Mouse (Mus musculus): ENCODE measurements around the gene Ly6g5b. TPM values are rescaled to one million over a fixed set of nuclear protein-coding genes. Genes with fewer than 3 reads are reported as not detected.
A peak's percentile ranks its signal among the peaks of the same experiment; 100 is the strongest.

Gene Ly6g5b
- total and polyA plus RNA-seq, 2 experiments from 2014 or later, result not detected

DNA sequence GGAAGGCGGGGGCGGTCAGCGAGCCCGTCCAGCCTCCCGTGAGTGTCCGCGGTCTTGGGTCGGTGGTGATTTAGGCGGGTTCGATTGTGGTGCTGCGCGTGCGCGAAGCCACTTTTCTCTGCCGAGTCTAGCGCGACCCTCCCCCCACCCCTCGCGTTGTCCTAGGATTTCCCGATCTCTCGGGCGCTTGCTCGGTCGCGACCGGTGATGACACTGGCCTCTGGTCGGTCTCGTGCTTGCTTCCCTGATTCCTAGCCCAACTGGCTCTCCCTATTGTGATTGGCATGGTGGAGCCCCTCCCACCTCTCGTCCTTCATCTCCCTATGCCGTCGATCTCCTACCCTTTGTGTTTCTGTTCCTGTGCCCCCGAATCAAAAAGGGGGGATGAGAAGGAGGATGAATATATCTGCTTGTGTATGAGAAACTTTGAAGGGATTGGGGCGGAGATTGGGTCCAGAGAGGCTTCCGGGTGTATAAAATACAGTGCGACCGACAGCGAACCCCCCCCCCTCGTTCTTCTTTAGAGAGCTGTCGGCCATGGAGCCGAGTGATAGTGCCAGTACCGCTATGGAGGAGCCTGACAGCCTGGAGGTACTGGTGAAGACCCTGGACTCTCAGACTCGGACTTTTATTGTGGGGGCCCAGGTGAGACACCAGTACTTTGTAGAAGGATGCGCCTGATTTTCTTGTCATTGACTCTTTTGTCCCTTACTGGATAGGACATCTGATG is 20.5 kb upstream of the Ly6g5b start:
- TF ChIP-seq EP300 (IDR thresholded peaks at IDR 0.05; ENCODE audit: low read depth), result no peak; the same call in 1 of the 2 replicates
- no peak for TF ChIP-seq CTCF (IDR thresholded peaks at IDR 0.05; ENCODE audit: low read depth)
- peak; percentile 45 for ATAC-seq (ENCODE audit: insufficient read depth, low read depth)

DNA sequence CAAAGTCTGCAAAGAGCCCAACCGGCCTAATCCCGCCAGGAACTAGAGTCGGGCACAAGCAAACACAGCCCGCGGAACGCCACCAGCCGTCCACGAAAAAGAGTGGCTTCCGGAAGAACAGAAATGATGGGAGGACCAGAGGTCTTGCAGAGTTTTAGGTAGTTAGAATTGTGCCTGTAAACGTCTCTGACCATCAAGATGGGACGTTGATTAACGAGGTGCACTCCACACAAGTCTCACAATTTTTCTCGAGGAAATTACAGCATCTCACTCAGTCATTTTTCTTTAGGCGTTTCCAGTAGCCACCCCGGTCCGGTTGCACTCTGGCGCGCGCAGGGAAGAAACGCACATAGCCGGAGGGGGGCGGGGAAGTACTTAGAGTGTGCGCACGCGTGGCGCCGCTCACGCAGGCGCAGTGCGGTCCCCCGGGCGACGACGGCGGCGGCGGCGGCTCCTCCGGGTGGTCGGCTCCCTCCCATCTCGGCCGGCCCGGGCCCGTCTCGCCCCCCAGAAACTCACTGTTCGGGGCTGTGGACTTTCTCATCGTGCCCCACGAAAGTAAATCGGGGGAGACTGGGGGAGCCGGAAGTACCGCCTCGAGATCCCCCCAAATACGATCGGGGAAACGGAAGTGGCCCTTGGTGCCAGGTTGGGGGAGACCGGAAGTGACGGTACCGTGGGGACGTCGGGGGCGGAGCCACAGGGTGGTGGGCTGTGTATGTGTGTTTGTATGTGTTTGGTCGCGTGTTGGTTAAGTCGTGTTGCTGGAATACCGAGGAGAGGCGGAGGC is 19.8 kb upstream of the Ly6g5b start, which contains the start of gene Bag6:
Gene Bag6 (plus strand): TSS at position 378 of the 790 bp plus-strand sequence.
- peak within 1 kb of the TSS; percentile 77 for H3K4me2 ChIP-seq (ENCODE audit: low read depth, low read length)
- peak within 1 kb of the TSS; percentile 84 for H3K4me3 ChIP-seq (ENCODE audit: low read depth, low read length)
- peak within 1 kb of the TSS; percentile 80 for H3K9ac ChIP-seq (replicated peaks; ENCODE audit: low read depth, low read length)
- peak; percentile 95 for DNase-seq (ENCODE audit: low spot score)
- TF ChIP-seq CTCF (IDR thresholded peaks at IDR 0.05; ENCODE audit: low read depth) (no peak), EP300 (IDR thresholded peaks at IDR 0.05; ENCODE audit: low read depth) (peak; percentile 95)
- peak; percentile 95 for ATAC-seq (ENCODE audit: insufficient read depth, low read depth)
- H3K4me1 ChIP-seq (ENCODE audit: control insufficient read depth, insufficient read depth), result no peaks in the 10 kb centered on the region; the same call in 1 of the 2 replicates
- peaks cover 23% of the 10 kb centered on the region for H3K36me3 ChIP-seq (replicated peaks; ENCODE audit: control insufficient read depth, insufficient read depth, low read length)
- no peaks in the 10 kb centered on the region for H3K27me3 ChIP-seq (ENCODE audit: control insufficient read depth, insufficient read depth, low read length)
- no peaks in the 10 kb centered on the region for H3K9me3 ChIP-seq (replicated peaks; ENCODE audit: control insufficient read depth, low read length)
- peak within 1 kb of the TSS; percentile 96 for H3K27ac ChIP-seq (ENCODE audit: low read depth)
- under 1% methylated on average over 66 of the region's 66 CpGs for WGBS

More for the DNA sequence above, 20.5 kb upstream of the Ly6g5b start:
- peak; percentile 83 for DNase-seq (ENCODE audit: low spot score)
- Histone ChIP-seq H3K4me2 (ENCODE audit: low read depth, low read length) (peak overlapping the region; percentile 77), H3K9ac (replicated peaks; ENCODE audit: low read depth, low read length) (peak overlapping the region; percentile 80), H3K4me3 (ENCODE audit: low read depth, low read length) (peak overlapping the region; percentile 84), H3K27me3 (ENCODE audit: control insufficient read depth, insufficient read depth, low read length) (no peaks in the 10 kb centered on the region), H3K9me3 (replicated peaks; ENCODE audit: control insufficient read depth, low read length) (no peaks in the 10 kb centered on the region), H3K36me3 (replicated peaks; ENCODE audit: control insufficient read depth, insufficient read depth, low read length) (peaks cover 26% of the 10 kb centered on the region), H3K27ac (ENCODE audit: low read depth) (peak overlapping the region; percentile 96), H3K4me1 (ENCODE audit: control insufficient read depth, insufficient read depth) (no peaks in the 10 kb centered on the region; the same call in 1 of the 2 replicates)
- under 1% methylated on average over 42 of the region's 43 CpGs for WGBS

DNA sequence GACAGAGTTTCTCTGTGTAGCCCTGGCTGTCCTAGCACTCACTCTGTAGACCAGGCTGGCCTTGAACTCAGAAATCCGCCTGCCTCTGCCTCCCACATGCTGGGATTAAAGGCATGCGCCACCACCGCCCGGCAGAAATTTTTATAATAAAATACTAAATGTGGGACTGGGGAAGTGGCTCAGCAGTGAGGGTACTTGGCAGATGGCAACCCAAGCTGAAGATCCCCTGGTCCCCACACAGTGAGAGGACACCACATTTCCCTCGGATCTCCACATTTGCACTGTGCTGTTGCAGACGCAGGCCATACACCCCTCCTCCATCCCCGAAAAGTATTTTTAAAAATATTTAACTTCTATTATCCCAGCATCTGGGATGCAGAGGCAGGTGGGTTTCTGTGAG is 18.3 kb upstream of the Ly6g5b start:
- Histone ChIP-seq H3K9me3 (replicated peaks; ENCODE audit: control insufficient read depth, low read length) (no peaks in the 10 kb centered on the region), H3K36me3 (replicated peaks; ENCODE audit: control insufficient read depth, insufficient read depth, low read length) (peaks cover 12% of the 10 kb centered on the region; the same call in 1 of the 2 replicates), H3K9ac (replicated peaks; ENCODE audit: low read depth, low read length) (no peak overlapping the region), H3K4me1 (ENCODE audit: control insufficient read depth, insufficient read depth) (no peaks in the 10 kb centered on the region; the same call in 1 of the 2 replicates), H3K4me2 (ENCODE audit: low read depth, low read length) (no peak overlapping the region), H3K27ac (ENCODE audit: low read depth) (no peak overlapping the region), H3K4me3 (ENCODE audit: low read depth, low read length) (no peak overlapping the region), H3K27me3 (ENCODE audit: control insufficient read depth, insufficient read depth, low read length) (no peaks in the 10 kb centered on the region)
- no peak for TF ChIP-seq EP300 (IDR thresholded peaks at IDR 0.05; ENCODE audit: low read depth)
- no peak for TF ChIP-seq CTCF (IDR thresholded peaks at IDR 0.05; ENCODE audit: low read depth)
- ATAC-seq (ENCODE audit: insufficient read depth, low read depth) (no peak), DNase-seq (ENCODE audit: low spot score) (no peak)
- 91% methylated on average over 7 of the region's 7 CpGs for WGBS

DNA sequence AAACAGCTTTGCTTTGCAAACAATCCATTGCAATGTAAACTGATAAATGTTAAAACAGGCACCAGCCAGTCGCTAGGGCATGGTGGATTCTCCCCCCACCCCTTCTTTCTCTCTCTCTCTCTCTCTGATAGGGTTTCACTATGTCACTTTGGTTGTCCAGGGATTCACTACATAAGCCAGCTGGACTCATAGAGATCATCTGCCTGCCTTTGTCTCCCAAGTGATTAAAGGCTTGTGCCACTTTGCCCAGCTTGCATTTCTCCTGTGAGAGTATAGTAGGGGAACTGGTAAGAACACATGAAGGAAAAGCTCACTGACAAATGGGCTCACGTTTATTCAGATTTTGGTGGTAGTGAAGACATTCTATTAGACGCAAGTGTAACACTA is 16.9 kb upstream of the Ly6g5b start:
- H3K9ac ChIP-seq (replicated peaks; ENCODE audit: low read depth, low read length), result no peak overlapping the region
- H3K27me3 ChIP-seq (ENCODE audit: control insufficient read depth, insufficient read depth, low read length), result no peaks in the 10 kb centered on the region
- H3K9me3 ChIP-seq (replicated peaks; ENCODE audit: control insufficient read depth, low read length), result no peaks in the 10 kb centered on the region
- no peak overlapping the region for H3K4me2 ChIP-seq (ENCODE audit: low read depth, low read length)
- H3K27ac ChIP-seq (ENCODE audit: low read depth), result no peak overlapping the region
- peaks cover 6% of the 10 kb centered on the region for H3K4me1 ChIP-seq (ENCODE audit: control insufficient read depth, insufficient read depth)
- ATAC-seq (ENCODE audit: insufficient read depth, low read depth) (no peak), DNase-seq (ENCODE audit: low spot score) (no peak)
- 0 out of 2 replicates have a peak, but pooled peaks cover 13% of the 10 kb centered on the region for H3K36me3 ChIP-seq (replicated peaks; ENCODE audit: control insufficient read depth, insufficient read depth, low read length)
- TF ChIP-seq EP300 (IDR thresholded peaks at IDR 0.05; ENCODE audit: low read depth), result no peak
- TF ChIP-seq CTCF (IDR thresholded peaks at IDR 0.05; ENCODE audit: low read depth), result no peak
- WGBS, result 70% methylated on average over 3 of the region's 3 CpGs
- no peak overlapping the region for H3K4me3 ChIP-seq (ENCODE audit: low read depth, low read length)

DNA sequence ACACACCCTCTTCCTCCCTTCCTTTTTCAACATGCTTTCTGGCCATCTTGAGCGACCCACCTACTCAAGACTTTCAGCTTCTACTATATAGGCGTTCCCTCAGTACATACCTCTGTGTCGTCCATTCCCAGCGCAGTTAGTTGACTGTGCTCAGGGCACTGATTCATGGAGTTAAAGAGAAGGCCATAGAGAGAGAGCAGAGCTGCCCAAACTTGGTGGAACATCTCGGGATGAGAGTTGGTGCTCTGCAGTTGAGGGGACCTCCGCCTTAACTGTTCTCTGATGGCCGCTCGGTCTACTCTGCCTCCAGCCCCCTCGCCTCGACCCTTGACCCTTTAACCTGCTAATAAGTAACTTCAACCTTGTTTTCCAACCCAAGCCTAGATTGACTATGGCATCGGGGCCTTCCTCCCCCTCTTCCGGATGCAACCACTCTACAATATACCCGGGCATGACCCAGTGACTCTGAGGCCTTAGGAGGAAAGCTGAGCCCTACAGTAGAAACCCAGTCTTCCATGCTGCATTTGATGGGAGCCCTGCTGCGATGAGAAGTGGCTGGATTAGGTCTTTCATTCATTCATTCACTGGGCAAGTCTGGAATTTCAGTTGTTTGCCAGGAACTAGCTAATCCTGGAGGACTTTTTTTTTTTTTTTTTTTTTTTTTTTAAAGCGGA is 16.4 kb upstream of the Ly6g5b start, which contains the start of gene Apom:
Gene Apom (minus strand): TSS at position 551 of the 674 bp plus-strand sequence.
- Histone ChIP-seq H3K9me3 (replicated peaks; ENCODE audit: control insufficient read depth, low read length) (no peaks in the 10 kb centered on the region), H3K36me3 (replicated peaks; ENCODE audit: control insufficient read depth, insufficient read depth, low read length) (0 out of 2 replicates have a peak, but pooled peaks cover 13% of the 10 kb centered on the region), H3K27me3 (ENCODE audit: control insufficient read depth, insufficient read depth, low read length) (no peaks in the 10 kb centered on the region), H3K4me3 (ENCODE audit: low read depth, low read length) (no peak within 1 kb of the TSS), H3K4me1 (ENCODE audit: control insufficient read depth, insufficient read depth) (peaks cover 10% of the 10 kb centered on the region), H3K4me2 (ENCODE audit: low read depth, low read length) (no peak within 1 kb of the TSS), H3K9ac (replicated peaks; ENCODE audit: low read depth, low read length) (no peak within 1 kb of the TSS), H3K27ac (ENCODE audit: low read depth) (no peak within 1 kb of the TSS)
- TF ChIP-seq EP300 (IDR thresholded peaks at IDR 0.05; ENCODE audit: low read depth), result no peak
- no peak for TF ChIP-seq CTCF (IDR thresholded peaks at IDR 0.05; ENCODE audit: low read depth)
- ATAC-seq (ENCODE audit: insufficient read depth, low read depth) (no peak), DNase-seq (ENCODE audit: low spot score) (no peak)
- 78% methylated on average over 15 of the region's 15 CpGs for WGBS

Data from heart, postnatal 0 days (tissue).